Mouse (Mus musculus): ENCODE data around the gene Oxct1.

- no peak for TF ChIP-seq CTCF (IDR thresholded peaks at IDR 0.05; ENCODE audit: borderline replicate concordance, insufficient read depth, low read length)
- peak; percentile 63 for TF ChIP-seq POLR2A (IDR thresholded peaks at IDR 0.05; ENCODE audit: low read depth, low read length)
Observed at GRCm38 (mm10) chr15:3979061-3979848, 46.9 kb upstream of the Oxct1 start, which contains the start of gene Fbxo4.

Data from embryonic fibroblast, embryonic 13.5 days (primary cell).